Mouse (Mus musculus): ENCODE measurements around the gene Gm20661. TPM values are rescaled to one million over a fixed set of nuclear protein-coding genes. Genes with fewer than 3 reads are reported as not detected.

Gene Gm20661
- polyA plus RNA-seq, 1 experiment from 2014 or later, result 4.5 TPM

DNA sequence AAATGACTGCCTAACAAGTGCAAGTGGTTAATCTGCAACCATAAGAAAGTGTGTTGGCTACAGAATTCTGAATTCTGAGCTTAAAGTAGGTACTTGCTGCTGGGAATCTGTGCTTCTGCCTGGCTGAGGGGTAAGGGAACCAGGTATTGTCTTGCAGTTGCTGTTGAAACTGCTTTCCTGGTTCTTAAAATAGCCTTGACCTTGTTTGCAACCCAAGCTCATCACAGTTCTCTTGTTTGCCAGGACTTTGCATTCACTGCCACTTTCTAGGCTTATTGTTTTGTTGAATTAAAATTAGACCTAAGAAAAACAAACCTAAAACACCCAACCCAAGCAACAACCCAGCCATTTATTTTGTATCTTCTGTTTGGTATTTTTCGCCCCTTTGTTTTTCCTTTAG, 37.9 kb downstream of the Gm20661 start:
- no peaks in the 10 kb centered on the region for H3K4me1 ChIP-seq (ENCODE audit: insufficient read depth)
- H3K9ac ChIP-seq, result no peak overlapping the region
- H3K27ac ChIP-seq (ENCODE audit: low read depth), result no peak overlapping the region
- ATAC-seq (ENCODE audit: insufficient read depth), result no peak
- no peaks in the 10 kb centered on the region for H3K27me3 ChIP-seq (ENCODE audit: insufficient read depth, low read length)
- 97% methylated on average over 1 of the region's 1 CpGs for WGBS
- no peaks in the 10 kb centered on the region for H3K9me3 ChIP-seq (ENCODE audit: low read depth, low read length)
- no peak for DNase-seq
- H3K4me2 ChIP-seq, result no peak overlapping the region
- peaks cover 21% of the 10 kb centered on the region for H3K36me3 ChIP-seq (ENCODE audit: insufficient read depth)
- H3K4me3 ChIP-seq (ENCODE audit: low read depth, low read length), result no peak overlapping the region
- no peak for TF ChIP-seq CTCF (IDR thresholded peaks at IDR 0.05; ENCODE audit: low read depth)

DNA sequence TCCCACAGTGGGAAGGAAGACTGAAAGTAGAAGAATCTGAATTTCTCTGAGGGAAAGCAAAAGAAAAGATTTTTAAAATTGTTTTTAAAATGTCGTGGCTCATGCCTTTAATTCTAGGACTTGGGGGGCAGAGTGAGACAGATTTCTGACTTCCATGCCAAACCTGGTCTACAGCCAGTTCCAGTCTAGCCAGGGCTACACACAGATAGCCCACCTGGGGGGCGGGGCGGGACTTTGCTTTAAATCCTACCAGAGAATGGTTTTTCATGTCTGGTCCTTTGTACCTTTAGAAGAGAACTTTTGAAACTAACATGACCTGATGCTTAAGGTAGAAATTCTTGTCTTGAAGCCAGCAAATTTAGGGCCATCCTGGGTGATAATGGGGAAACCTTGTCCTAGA, 40.4 kb downstream of the Gm20661 start:
- ATAC-seq (ENCODE audit: insufficient read depth) (no peak), DNase-seq (no peak)
- 85% methylated on average over 3 of the region's 3 CpGs for WGBS

DNA sequence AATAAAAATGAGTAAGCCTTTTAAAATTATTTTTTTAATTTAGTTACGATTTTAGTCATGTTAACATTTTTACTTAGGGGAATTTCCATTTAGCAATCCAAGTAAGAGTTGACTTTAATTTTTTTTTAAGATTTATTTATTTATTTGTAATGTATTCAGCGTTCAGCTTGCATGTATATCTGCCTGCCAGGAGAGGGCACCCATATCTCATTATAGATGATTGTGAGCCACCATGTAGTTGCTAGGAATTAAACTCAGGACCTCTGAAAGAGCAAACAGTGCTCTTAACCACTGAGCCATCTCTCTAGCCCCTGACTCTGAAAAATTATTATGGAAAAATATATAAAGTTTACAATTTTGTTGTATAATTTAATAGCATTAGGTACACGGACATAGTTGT, 43.7 kb downstream of the Gm20661 start:
- Histone ChIP-seq H3K4me2 (no peak overlapping the region), H3K27me3 (ENCODE audit: insufficient read depth, low read length) (no peaks in the 10 kb centered on the region), H3K9ac (no peak overlapping the region), H3K4me3 (ENCODE audit: low read depth, low read length) (no peak overlapping the region), H3K36me3 (ENCODE audit: insufficient read depth) (peaks cover 54% of the 10 kb centered on the region), H3K9me3 (ENCODE audit: low read depth, low read length) (no peaks in the 10 kb centered on the region), H3K27ac (ENCODE audit: low read depth) (no peak overlapping the region), H3K4me1 (ENCODE audit: insufficient read depth) (no peaks in the 10 kb centered on the region)
- DNase-seq (no peak), ATAC-seq (ENCODE audit: insufficient read depth) (no peak)
- peak; percentile 21; the same call in 1 of the 2 replicates for TF ChIP-seq CTCF (IDR thresholded peaks at IDR 0.05; ENCODE audit: low read depth)
- WGBS, result 83% methylated on average over 3 of the region's 3 CpGs

More for the DNA sequence above, 40.4 kb downstream of the Gm20661 start:
- no peaks in the 10 kb centered on the region for H3K27me3 ChIP-seq (ENCODE audit: insufficient read depth, low read length)
- H3K9me3 ChIP-seq (ENCODE audit: low read depth, low read length), result no peaks in the 10 kb centered on the region
- no peak for TF ChIP-seq CTCF (IDR thresholded peaks at IDR 0.05; ENCODE audit: low read depth)
- H3K27ac ChIP-seq (ENCODE audit: low read depth), result no peak overlapping the region
- no peak overlapping the region for H3K4me2 ChIP-seq
- no peak overlapping the region for H3K9ac ChIP-seq
- peaks cover 42% of the 10 kb centered on the region for H3K36me3 ChIP-seq (ENCODE audit: insufficient read depth)
- H3K4me1 ChIP-seq (ENCODE audit: insufficient read depth), result no peaks in the 10 kb centered on the region
- no peak overlapping the region for H3K4me3 ChIP-seq (ENCODE audit: low read depth, low read length)

DNA sequence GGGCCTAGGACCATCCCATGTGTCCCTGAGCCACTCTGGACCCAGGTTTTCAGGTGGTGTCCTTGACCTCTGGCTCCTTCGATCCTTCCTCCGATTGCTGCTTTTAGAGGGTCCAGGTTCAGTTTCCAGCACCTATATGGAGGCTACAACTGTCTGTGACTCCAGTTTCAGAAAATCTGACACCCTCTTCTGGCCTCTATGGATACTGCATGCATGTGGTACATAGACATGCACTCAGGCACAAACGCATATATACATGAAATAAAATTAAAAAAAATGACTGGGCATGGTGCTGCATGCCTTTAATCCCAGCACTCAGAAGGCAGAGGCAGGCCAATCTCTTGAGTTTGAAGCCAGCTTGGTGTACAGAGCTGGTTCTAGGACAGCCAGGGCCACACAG, 45.0 kb downstream of the Gm20661 start:
- peaks cover 64% of the 10 kb centered on the region for H3K36me3 ChIP-seq (ENCODE audit: insufficient read depth)
- H3K9me3 ChIP-seq (ENCODE audit: low read depth, low read length), result no peaks in the 10 kb centered on the region
- 98% methylated on average over 3 of the region's 3 CpGs for WGBS

DNA sequence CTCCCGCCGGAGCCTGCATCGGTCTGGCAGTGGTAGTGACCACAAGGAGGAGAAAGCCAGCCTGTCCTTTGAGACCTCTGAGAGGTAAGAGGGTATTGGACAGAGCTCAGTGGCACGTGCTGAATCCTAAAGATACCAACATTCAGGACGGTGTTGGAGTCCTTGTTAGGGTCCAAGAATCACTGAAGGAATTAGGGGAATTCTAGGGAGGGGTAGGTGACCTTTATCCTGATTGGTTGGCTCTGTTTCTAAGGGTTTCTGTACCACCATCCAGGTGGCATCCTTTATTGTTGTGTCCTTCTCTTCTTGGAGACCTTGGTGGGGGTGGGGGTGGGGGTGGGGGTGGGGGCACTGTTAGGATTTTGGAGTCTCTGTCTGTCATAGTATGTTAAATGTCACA, 49.3 kb downstream of the Gm20661 start:
- Histone ChIP-seq H3K9me3 (ENCODE audit: low read depth, low read length) (no peaks in the 10 kb centered on the region), H3K4me3 (ENCODE audit: low read depth, low read length) (no peak overlapping the region), H3K36me3 (ENCODE audit: insufficient read depth) (peaks cover 54% of the 10 kb centered on the region), H3K9ac (no peak overlapping the region), H3K27me3 (ENCODE audit: insufficient read depth, low read length) (no peaks in the 10 kb centered on the region), H3K4me2 (no peak overlapping the region), H3K4me1 (ENCODE audit: insufficient read depth) (no peaks in the 10 kb centered on the region), H3K27ac (ENCODE audit: low read depth) (no peak overlapping the region)
- WGBS, result 85% methylated on average over 5 of the region's 5 CpGs
- ATAC-seq (ENCODE audit: insufficient read depth) (no peak), DNase-seq (no peak)
- TF ChIP-seq CTCF (IDR thresholded peaks at IDR 0.05; ENCODE audit: low read depth), result no peak

More for the DNA sequence above, 45.0 kb downstream of the Gm20661 start:
- Histone ChIP-seq H3K27ac (ENCODE audit: low read depth) (no peak overlapping the region), H3K4me1 (ENCODE audit: insufficient read depth) (no peaks in the 10 kb centered on the region), H3K27me3 (ENCODE audit: insufficient read depth, low read length) (no peaks in the 10 kb centered on the region), H3K4me3 (ENCODE audit: low read depth, low read length) (no peak overlapping the region), H3K9ac (no peak overlapping the region), H3K4me2 (no peak overlapping the region)
- DNase-seq, result no peak
- TF ChIP-seq CTCF (IDR thresholded peaks at IDR 0.05; ENCODE audit: low read depth), result no peak
- no peak for ATAC-seq (ENCODE audit: insufficient read depth)

DNA sequence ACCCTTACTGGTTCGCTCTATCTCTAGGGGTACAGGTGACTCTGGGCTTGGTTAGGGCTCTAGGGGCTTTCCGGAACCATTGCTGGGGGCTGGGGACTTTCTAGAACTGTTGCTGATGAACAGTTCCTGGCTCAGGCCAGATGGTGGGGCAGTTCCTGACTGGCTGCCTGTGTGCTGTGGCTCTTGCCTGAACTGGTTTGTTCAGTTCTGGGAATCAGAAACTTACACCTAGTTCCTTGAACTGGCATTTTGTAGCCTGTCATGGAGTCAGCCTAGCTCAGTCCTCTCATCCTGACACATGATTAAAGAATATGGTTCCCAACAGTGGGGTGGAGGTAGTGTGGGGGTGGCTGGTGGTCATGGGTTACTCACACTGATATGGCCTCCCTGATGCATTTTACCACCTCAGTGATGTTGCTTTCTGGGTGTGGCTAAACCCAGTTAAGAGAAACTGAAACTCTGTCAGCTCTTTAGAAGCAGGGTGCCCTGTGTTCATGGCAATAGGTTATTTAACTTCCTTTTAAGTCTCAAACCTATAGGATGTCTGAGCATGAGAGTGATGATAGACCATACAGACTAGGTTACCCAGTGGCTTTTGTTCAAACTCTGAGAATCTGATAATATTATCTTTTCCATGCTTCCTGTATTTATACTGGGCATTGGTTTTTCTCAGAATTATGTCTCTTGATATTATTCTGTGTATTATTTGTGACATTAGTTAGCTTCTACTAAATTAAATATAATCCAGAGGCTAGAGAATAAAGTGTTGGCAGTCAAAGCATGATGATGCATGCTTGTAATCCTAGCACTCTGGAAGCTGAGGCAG, 52.7 kb downstream of the Gm20661 start:
- Histone ChIP-seq H3K27me3 (ENCODE audit: insufficient read depth, low read length) (no peaks in the 10 kb centered on the region), H3K9ac (no peak overlapping the region), H3K4me2 (no peak overlapping the region), H3K27ac (ENCODE audit: low read depth) (no peak overlapping the region), H3K36me3 (ENCODE audit: insufficient read depth) (peaks cover 59% of the 10 kb centered on the region), H3K9me3 (ENCODE audit: low read depth, low read length) (no peaks in the 10 kb centered on the region), H3K4me3 (ENCODE audit: low read depth, low read length) (no peak overlapping the region), H3K4me1 (ENCODE audit: insufficient read depth) (no peaks in the 10 kb centered on the region)
- 94% methylated on average over 2 of the region's 2 CpGs for WGBS
- no peak for ATAC-seq (ENCODE audit: insufficient read depth)
- no peak for TF ChIP-seq CTCF (IDR thresholded peaks at IDR 0.05; ENCODE audit: low read depth)
- no peak for DNase-seq

Other genes starting within 250 kb of the Gm20661 start
- gene Rbm5, start 212.1 kb upstream of the Gm20661 start, polyA plus RNA-seq (2014; fragmentation: Nextera tagmentation; extraction: Ambion mirVana), result 176 and 184 TPM in 2 replicates
- gene Rbm6, start 109.8 kb upstream of the Gm20661 start, polyA plus RNA-seq (2014; fragmentation: Nextera tagmentation; extraction: Ambion mirVana), result 73.2 and 74.4 TPM in 2 replicates
- gene Mon1a, start 94.9 kb upstream of the Gm20661 start, polyA plus RNA-seq (2014; fragmentation: Nextera tagmentation; extraction: Ambion mirVana), result 11.9 and 13.0 TPM in 2 replicates
- 1.7 and 2.2 TPM in 2 replicates for gene Mst1r, start 76.2 kb upstream of the Gm20661 start, polyA plus RNA-seq (2014; fragmentation: Nextera tagmentation; extraction: Ambion mirVana)
- not detected in 2 replicates for gene Actl11, start 54.6 kb upstream of the Gm20661 start, polyA plus RNA-seq (2014; fragmentation: Nextera tagmentation; extraction: Ambion mirVana)
- 2.7 TPM in 2 replicates for gene Camkv, start 47.4 kb upstream of the Gm20661 start, polyA plus RNA-seq (2014; fragmentation: Nextera tagmentation; extraction: Ambion mirVana)
- 30.7 and 31.2 TPM in 2 replicates for gene Traip, start 32.9 kb upstream of the Gm20661 start, polyA plus RNA-seq (2014; fragmentation: Nextera tagmentation; extraction: Ambion mirVana)
- gene Uba7, start 7.6 kb upstream of the Gm20661 start, polyA plus RNA-seq (2014; fragmentation: Nextera tagmentation; extraction: Ambion mirVana), result 18.1 and 18.8 TPM in 2 replicates
- gene Inka1, start 2.8 kb downstream of the Gm20661 start, polyA plus RNA-seq (2014; fragmentation: Nextera tagmentation; extraction: Ambion mirVana), result 74.2 and 81.8 TPM in 2 replicates
- gene Cdhr4, start 9.4 kb downstream of the Gm20661 start, polyA plus RNA-seq (2014; fragmentation: Nextera tagmentation; extraction: Ambion mirVana), result 7.7 and 8.3 TPM in 2 replicates
- 0.30 and 0.37 TPM in 2 replicates for gene Gm20662, start 13.3 kb downstream of the Gm20661 start, polyA plus RNA-seq (2014; fragmentation: Nextera tagmentation; extraction: Ambion mirVana)
- gene Ip6k1, start 19.4 kb downstream of the Gm20661 start, polyA plus RNA-seq (2014; fragmentation: Nextera tagmentation; extraction: Ambion mirVana), result 28.4 and 29.3 TPM in 2 replicates
- gene Gmppb, start 66.2 kb downstream of the Gm20661 start, polyA plus RNA-seq (2014; fragmentation: Nextera tagmentation; extraction: Ambion mirVana), result 22.2 and 25.7 TPM in 2 replicates
- 3.1 and 3.4 TPM in 2 replicates for gene Amigo3, start 70.1 kb downstream of the Gm20661 start, polyA plus RNA-seq (2014; fragmentation: Nextera tagmentation; extraction: Ambion mirVana)
- gene Mst1, start 97.4 kb downstream of the Gm20661 start, polyA plus RNA-seq (2014; fragmentation: Nextera tagmentation; extraction: Ambion mirVana), result 0.18 and 0.20 TPM in 2 replicates
- gene Rnf123, start 100.3 kb downstream of the Gm20661 start, polyA plus RNA-seq (2014; fragmentation: Nextera tagmentation; extraction: Ambion mirVana), result 27.9 and 30.9 TPM in 2 replicates
- gene Apeh, start 111.5 kb downstream of the Gm20661 start, polyA plus RNA-seq (2014; fragmentation: Nextera tagmentation; extraction: Ambion mirVana), result 49.4 and 49.9 TPM in 2 replicates
- gene Bsn, start 207.3 kb downstream of the Gm20661 start, polyA plus RNA-seq (2014; fragmentation: Nextera tagmentation; extraction: Ambion mirVana), result 0.15 and 0.24 TPM in 2 replicates